Mouse (Mus musculus): Measurements from ENCODE around the gene Aass.
"Not testable (repeated sequence)": the region's sequence is repeated elsewhere in the genome, so short reads cannot be mapped to it uniquely, and the experiment has no call there.

The Aass gene

GRCm38 (mm10) chr6:23132573-23133181 lies at the start of gene Aass:
Gene Aass, minus strand, starts transcription at chr6:23132986.
- in situ Hi-C loops (cut with MboI, MseI), result no loop called here

GRCm38 (mm10) chr6:23180096-23180495 lies 47.3 kb upstream of the Aass start:
- in situ Hi-C loops (cut with MboI, MseI), result loop anchor here (5.0 kb wide), 1 partner anchor 277 kb away; no protein-coding TSS in a partner anchor

- in situ Hi-C loops (cut with MboI, MseI), result not testable (repeated sequence)
Observed at GRCm38 (mm10) chr6:23163824-23164223, 31.0 kb upstream of the Aass start.

- in situ Hi-C loops (cut with MboI, MseI), result not testable (repeated sequence)
Observed at GRCm38 (mm10) chr6:23156357-23156756, 23.6 kb upstream of the Aass start.

- in situ Hi-C loops (cut with MboI, MseI), result no loop called here
Observed at GRCm38 (mm10) chr6:23153112-23153511, 20.3 kb upstream of the Aass start.

- in situ Hi-C loops (cut with MboI, MseI), result no loop called here
Observed at GRCm38 (mm10) chr6:23147221-23147620, 14.4 kb upstream of the Aass start.

GRCm38 (mm10) chr6:23143980-23144379 lies 11.2 kb upstream of the Aass start:
- in situ Hi-C loops (cut with MboI, MseI), result no loop called here

- in situ Hi-C loops (cut with MboI, MseI), result no loop called here
Observed at GRCm38 (mm10) chr6:23131015-23131414, 1.8 kb downstream of the Aass start.

GRCm38 (mm10) chr6:23129201-23129600 lies 3.6 kb downstream of the Aass start:
- in situ Hi-C loops (cut with MboI, MseI), result no loop called here

GRCm38 (mm10) chr6:23126706-23127105 lies 6.1 kb downstream of the Aass start:
- in situ Hi-C loops (cut with MboI, MseI), result no loop called here

- in situ Hi-C loops (cut with MboI, MseI), result no loop called here
Observed at GRCm38 (mm10) chr6:23125831-23126230, 7.0 kb downstream of the Aass start.

GRCm38 (mm10) chr6:23124823-23125222 lies 8.0 kb downstream of the Aass start:
- in situ Hi-C loops (cut with MboI, MseI), result no loop called here

- in situ Hi-C loops (cut with MboI, MseI), result no loop called here
Observed at GRCm38 (mm10) chr6:23122934-23123333, 9.9 kb downstream of the Aass start.

- in situ Hi-C loops (cut with MboI, MseI), result no loop called here
Observed at GRCm38 (mm10) chr6:23114781-23115180, 18.0 kb downstream of the Aass start.

- in situ Hi-C loops (cut with MboI, MseI), result no loop called here
Observed at GRCm38 (mm10) chr6:23107069-23107468, 25.7 kb downstream of the Aass start.

GRCm38 (mm10) chr6:23106373-23106772 lies 26.4 kb downstream of the Aass start:
- in situ Hi-C loops (cut with MboI, MseI), result no loop called here

- in situ Hi-C loops (cut with MboI, MseI), result not testable (repeated sequence)
Observed at GRCm38 (mm10) chr6:23090346-23091055, 42.3 kb downstream of the Aass start.

GRCm38 (mm10) chr6:23089292-23089691 lies 43.5 kb downstream of the Aass start:
- in situ Hi-C loops (cut with MboI, MseI), result not testable (repeated sequence)

- in situ Hi-C loops (cut with MboI, MseI), result no loop called here
Observed at GRCm38 (mm10) chr6:23084587-23085421, 48.0 kb downstream of the Aass start.

- in situ Hi-C loops (cut with MboI, MseI), result no loop called here
Observed at GRCm38 (mm10) chr6:23079991-23080680, 52.6 kb downstream of the Aass start.

GRCm38 (mm10) chr6:23078273-23078672 lies 54.5 kb downstream of the Aass start:
- in situ Hi-C loops (cut with MboI, MseI), result no loop called here

GRCm38 (mm10) chr6:23076060-23076459 lies 56.7 kb downstream of the Aass start:
- in situ Hi-C loops (cut with MboI, MseI), result no loop called here

Measured in T-helper 17 cell (primary cell).